Mouse (Mus musculus) midbrain, embryonic 11.5 days (tissue): ENCODE measurements around the gene Depdc1a. TPM values are rescaled to one million over a fixed set of nuclear protein-coding genes. Genes with fewer than 3 reads are reported as not detected.
"Not testable (repeated sequence)": the region's sequence is repeated elsewhere in the genome, so short reads cannot be mapped to it uniquely, and the experiment has no call there.

ENCODE experiments used
- ATAC-seq: fragments of 200-750 bp; cut with Nextera tagmentation; 2 replicates; pipeline ENCODE4 v1.8.0; 2017; ENCODE audit warnings: moderate TSS enrichment, moderate library complexity; ENCODE audit not compliant: low FRiP score
- DNase-seq: peaks from one replicate; pipeline ENCODE4 v3.0.0; 2015; ENCODE audit warnings: low spot score; ENCODE audit errors: missing footprints
- H3K27ac ChIP-seq: fragments of 300-500 bp; sonication (generic); 2 replicates; pipeline ENCODE4 v1.5.1; 2014; ENCODE audit warnings: low read depth, low read length
- H3K27me3 ChIP-seq: fragments of 300-500 bp; sonication (generic); 2 replicates; pipeline ENCODE4 v1.6.1; 2014; ENCODE audit warnings: mild to moderate bottlenecking, low read length, moderate library complexity, mixed read lengths; ENCODE audit not compliant: control insufficient read depth, insufficient read depth
- H3K36me3 ChIP-seq: fragments of 300-500 bp; sonication (generic); 2 replicates; pipeline ENCODE4 v1.6.1; 2014; ENCODE audit warnings: mild to moderate bottlenecking, low read length, moderate library complexity, mixed read lengths; ENCODE audit not compliant: control insufficient read depth, insufficient read depth
- H3K4me1 ChIP-seq: fragments of 300-500 bp; sonication (generic); 2 replicates; pipeline ENCODE4 v1.6.1; 2014; ENCODE audit warnings: low read length; ENCODE audit not compliant: control insufficient read depth, insufficient read depth
- H3K4me2 ChIP-seq: fragments of 300-500 bp; sonication (generic); 2 replicates; pipeline ENCODE4 v1.6.1; 2014; ENCODE audit warnings: mild to moderate bottlenecking, moderate library complexity
- H3K4me3 ChIP-seq: fragments of 300-500 bp; sonication (generic); 2 replicates; pipeline ENCODE4 v1.5.1; 2014; ENCODE audit warnings: low read depth, low read length
- H3K9ac ChIP-seq: fragments of 300-500 bp; sonication (generic); 2 replicates; pipeline ENCODE4 v1.6.1; 2014; ENCODE audit warnings: low read length
- H3K9me3 ChIP-seq: fragments of 300-500 bp; sonication (generic); 2 replicates; pipeline ENCODE4 v1.6.1; 2016; ENCODE audit warnings: low read length; ENCODE audit not compliant: control insufficient read depth
- WGBS: fragments of 180-500 bp; shearing (Covaris S2); extraction: QIAGEN DNeasy Blood & Tissue Kit; methylation state at CpG from one replicate; pipeline ENCODE4 v1.1.7; 2014; 5-methylcytosine and 5-hydroxymethylcytosine counted together
- polyA plus RNA-seq: library from polyadenylated mRNA; unstranded; fragments of >200 nt; fragmentation: Nextera tagmentation; extraction: Ambion mirVana; gene quantifications from 2 replicates; pipeline ENCODE4 v1.2.1, GENCODE M21; 2014

The Depdc1a gene
- 33.6 and 34.2 TPM in 2 replicates for polyA plus RNA-seq

DNA sequence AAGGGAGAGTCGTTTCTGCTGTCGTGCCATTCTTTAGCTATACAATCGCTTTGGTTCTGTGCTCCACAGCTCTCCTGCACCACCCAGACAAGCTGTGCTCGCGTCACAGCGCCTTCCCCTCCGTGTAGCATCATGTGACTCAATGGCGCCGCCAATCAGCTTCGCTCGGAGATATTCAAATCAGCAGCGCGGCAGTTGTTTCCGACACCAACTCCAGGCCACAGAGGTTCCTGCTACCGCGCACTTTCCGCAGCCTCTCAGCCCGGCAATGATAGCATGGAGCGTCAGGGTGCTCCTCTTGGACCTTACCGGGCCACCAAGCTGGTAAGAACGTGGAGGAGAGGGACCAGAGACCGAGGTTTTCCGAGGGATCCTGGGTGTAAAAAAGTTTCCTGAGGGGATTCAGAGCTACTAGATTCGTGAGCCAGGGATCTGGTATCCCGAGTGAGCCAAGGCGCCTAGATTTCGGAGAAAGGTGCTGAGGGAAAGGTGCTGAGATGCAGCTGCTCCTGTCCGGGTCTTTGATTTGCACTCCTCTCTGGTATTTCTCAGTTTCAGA, at the start of gene Depdc1a:
TSS of gene Depdc1a (plus strand) at position 191 of the 559 bp plus-strand sequence.
- DNase-seq (peak; percentile 98), ATAC-seq (peak; percentile 100)
- H3K36me3 ChIP-seq, result no peaks in the 10 kb centered on the region
- H3K4me3 ChIP-seq, result peak within 1 kb of the TSS; percentile 55
- H3K9ac ChIP-seq, result peak within 1 kb of the TSS; percentile 79
- H3K27ac ChIP-seq, result no peak within 1 kb of the TSS
- no peaks in the 10 kb centered on the region for H3K9me3 ChIP-seq
- WGBS, result under 1% methylated on average over 28 of the region's 28 CpGs
- H3K27me3 ChIP-seq, result no peaks in the 10 kb centered on the region
- H3K4me1 ChIP-seq, result peaks cover 3% of the 10 kb centered on the region; the same call in 1 of the 2 replicates
- peak within 1 kb of the TSS; percentile 55 for H3K4me2 ChIP-seq

DNA sequence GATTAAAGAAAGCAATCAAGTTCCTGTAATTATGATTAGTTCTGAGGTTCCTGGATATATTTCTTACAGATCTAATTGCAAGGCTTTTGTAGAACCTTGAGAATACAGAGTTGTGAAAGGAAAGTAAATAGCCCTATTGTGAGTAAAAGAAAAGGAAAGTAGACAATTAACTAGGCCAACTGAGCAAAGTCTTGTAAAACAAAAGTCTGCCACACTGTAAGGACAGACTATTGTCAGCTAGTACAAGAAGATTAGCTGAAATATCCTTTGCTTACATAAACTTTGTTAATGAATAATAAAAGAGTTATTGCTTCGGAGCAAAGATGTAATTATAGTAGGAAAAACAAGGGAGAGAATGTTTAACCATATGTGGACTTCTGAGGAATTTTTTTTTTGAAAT, 25.2 kb upstream of the Depdc1a start:
- Histone ChIP-seq H3K4me2 (no peak overlapping the region), H3K27me3 (no peaks in the 10 kb centered on the region), H3K27ac (no peak overlapping the region), H3K9ac (no peak overlapping the region), H3K4me3 (no peak overlapping the region), H3K36me3 (no peaks in the 10 kb centered on the region), H3K9me3 (no peaks in the 10 kb centered on the region), H3K4me1 (no peaks in the 10 kb centered on the region)
- no peak for ATAC-seq
- no peak for DNase-seq
- WGBS, result 73% methylated on average over 1 of the region's 1 CpGs

- Histone ChIP-seq H3K36me3 (no peaks in the 10 kb centered on the region), H3K4me1 (no peaks in the 10 kb centered on the region), H3K27ac (no peak overlapping the region), H3K9ac (no peak overlapping the region), H3K4me2 (no peak overlapping the region), H3K27me3 (no peaks in the 10 kb centered on the region), H3K4me3 (no peak overlapping the region), H3K9me3 (no peaks in the 10 kb centered on the region)
- 86% methylated on average over 1 of the region's 1 CpGs for WGBS
- ATAC-seq (no peak), DNase-seq (no peak)
Measured at GRCm38 (mm10) chr3:159475465-159475864, 19.8 kb upstream of the Depdc1a start.

GRCm38 (mm10) chr3:159477250-159477962, 17.8 kb upstream of the Depdc1a start:
- H3K27me3 ChIP-seq, result no peaks in the 10 kb centered on the region
- 90% methylated on average over 1 of the region's 1 CpGs for WGBS
- H3K9me3 ChIP-seq, result no peaks in the 10 kb centered on the region
- H3K4me3 ChIP-seq, result no peak overlapping the region
- H3K9ac ChIP-seq, result no peak overlapping the region
- no peak overlapping the region for H3K4me2 ChIP-seq
- ATAC-seq (no peak), DNase-seq (no peak)
- H3K4me1 ChIP-seq, result no peaks in the 10 kb centered on the region
- no peaks in the 10 kb centered on the region for H3K36me3 ChIP-seq
- no peak overlapping the region for H3K27ac ChIP-seq

- Histone ChIP-seq H3K4me3 (peak overlapping the region; percentile 55), H3K9ac (peak overlapping the region; percentile 79), H3K4me2 (peak overlapping the region; percentile 55)
- DNase-seq, H3K36me3 ChIP-seq, H3K4me1 ChIP-seq, H3K27ac ChIP-seq, H3K27me3 ChIP-seq, H3K9me3 ChIP-seq: not testable (repeated sequence)
- peak; percentile 30; the same call in 1 of the 2 replicates for ATAC-seq
Measured at GRCm38 (mm10) chr3:159494709-159495108, 524 bp upstream of the Depdc1a start.

- Histone ChIP-seq H3K27ac (no peak overlapping the region), H3K36me3 (no peaks in the 10 kb centered on the region; the same call in 1 of the 2 replicates), H3K9me3 (no peaks in the 10 kb centered on the region), H3K4me1 (no peaks in the 10 kb centered on the region), H3K27me3 (no peaks in the 10 kb centered on the region), H3K4me2 (no peak overlapping the region), H3K9ac (no peak overlapping the region), H3K4me3 (no peak overlapping the region)
- DNase-seq (no peak), ATAC-seq (no peak)
Measured at GRCm38 (mm10) chr3:159508899-159509298, 13.7 kb downstream of the Depdc1a start.

- H3K9me3 ChIP-seq, result no peaks in the 10 kb centered on the region
- no peaks in the 10 kb centered on the region for H3K4me1 ChIP-seq
- peaks cover 3% of the 10 kb centered on the region; the same call in 1 of the 2 replicates for H3K36me3 ChIP-seq
- ATAC-seq (no peak), DNase-seq (peak; percentile 78)
- H3K4me3 ChIP-seq, result no peak overlapping the region
- H3K4me2 ChIP-seq, result no peak overlapping the region
- H3K27ac ChIP-seq, result no peak overlapping the region
- no peaks in the 10 kb centered on the region for H3K27me3 ChIP-seq
- no peak overlapping the region for H3K9ac ChIP-seq
Measured at GRCm38 (mm10) chr3:159528563-159528962, 33.3 kb downstream of the Depdc1a start.

DNA sequence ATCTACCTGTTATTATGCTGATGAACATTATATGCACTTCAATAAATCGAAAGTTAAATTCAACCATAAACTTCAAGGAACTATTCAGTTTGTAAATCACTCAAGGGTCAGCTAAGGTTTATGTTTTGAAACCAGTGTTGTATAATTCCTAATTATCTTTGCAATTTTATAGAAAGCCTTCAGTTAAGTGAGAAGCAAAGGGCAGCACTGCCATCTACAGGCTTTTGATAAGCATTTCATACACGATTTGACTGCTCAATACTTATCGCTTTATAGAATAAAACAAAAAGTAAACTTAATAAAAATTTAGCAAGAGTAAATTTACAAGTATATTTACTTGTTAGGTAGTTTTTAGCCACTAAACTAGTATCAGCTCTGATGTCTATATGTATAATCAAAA, 53.1 kb downstream of the Depdc1a start:
- Histone ChIP-seq H3K36me3 (no peaks in the 10 kb centered on the region), H3K27ac (no peak overlapping the region), H3K4me2 (no peak overlapping the region), H3K9ac (no peak overlapping the region), H3K4me3 (no peak overlapping the region), H3K27me3 (no peaks in the 10 kb centered on the region), H3K4me1 (no peaks in the 10 kb centered on the region), H3K9me3 (no peaks in the 10 kb centered on the region)
- 77% methylated on average over 3 of the region's 3 CpGs for WGBS
- ATAC-seq, result no peak
- DNase-seq, result no peak

GRCm38 (mm10) chr3:159550224-159550623, 55.0 kb downstream of the Depdc1a start:
- H3K4me3 ChIP-seq, result no peak overlapping the region
- ATAC-seq (peak; percentile 38), DNase-seq (no peak)
- no peaks in the 10 kb centered on the region for H3K9me3 ChIP-seq
- no peak overlapping the region for H3K27ac ChIP-seq
- no peak overlapping the region for H3K9ac ChIP-seq
- H3K36me3 ChIP-seq, result no peaks in the 10 kb centered on the region
- no peaks in the 10 kb centered on the region for H3K27me3 ChIP-seq
- no peak overlapping the region for H3K4me2 ChIP-seq
- H3K4me1 ChIP-seq, result no peaks in the 10 kb centered on the region
